Mouse (Mus musculus) heart, postnatal 0 days (tissue): ENCODE data around the gene Cyp2ab1. TPM values are rescaled to one million over a fixed set of nuclear protein-coding genes. Genes with fewer than 3 reads are reported as not detected.

Source experiments
- ATAC-seq: fragments of 200-750 bp; cut with Nextera tagmentation; 2 replicates; pipeline ENCODE4 v1.8.0; 2017; ENCODE audit warnings: low read depth, moderate number of reproducible peaks, moderate library complexity; ENCODE audit not compliant: insufficient read depth
- DNase-seq: peaks from one replicate; pipeline ENCODE4 v3.0.0-alpha.2; 2016; ENCODE audit warnings: low spot score
- H3K27ac ChIP-seq: fragments of 300-500 bp; sonication (generic); 2 replicates; pipeline ENCODE4 v1.5.1; 2014; ENCODE audit warnings: low read depth, mild to moderate bottlenecking
- H3K27me3 ChIP-seq: fragments of 300-500 bp; sonication (generic); 2 replicates; pipeline ENCODE4 v1.6.1; 2014; ENCODE audit warnings: low read length, mixed read lengths; ENCODE audit not compliant: control insufficient read depth, insufficient read depth
- H3K36me3 ChIP-seq: fragments of 300-500 bp; sonication (generic); replicated peaks from 2 replicates; pipeline ENCODE4 v1.6.1; 2014; ENCODE audit warnings: low read length, mixed read lengths; ENCODE audit not compliant: control insufficient read depth, insufficient read depth
- H3K4me1 ChIP-seq: fragments of 300-500 bp; sonication (generic); 2 replicates; pipeline ENCODE4 v1.6.1; 2014; ENCODE audit warnings: antibody characterized with exemption; ENCODE audit not compliant: control insufficient read depth, insufficient read depth
- H3K4me2 ChIP-seq: fragments of 300-500 bp; sonication (generic); 2 replicates; pipeline ENCODE4 v1.6.1; 2014; ENCODE audit warnings: low read depth, mild to moderate bottlenecking, low read length, moderate library complexity
- H3K4me3 ChIP-seq: fragments of 300-500 bp; sonication (generic); 2 replicates; pipeline ENCODE4 v1.5.1; 2014; ENCODE audit warnings: low read depth, low read length
- H3K9ac ChIP-seq: fragments of 300-500 bp; sonication (generic); replicated peaks from 2 replicates; pipeline ENCODE4 v1.6.1; 2014; ENCODE audit warnings: low read depth, low read length, mixed read lengths
- H3K9me3 ChIP-seq: fragments of 300-500 bp; sonication (generic); replicated peaks from 2 replicates; pipeline ENCODE4 v1.6.1; 2016; ENCODE audit warnings: low read length; ENCODE audit not compliant: control insufficient read depth
- CTCF ChIP-seq: IDR thresholded peaks from 2 replicates; pipeline ENCODE4 v1.5.1; 2016; ENCODE audit warnings: antibody characterized with exemption, control low read depth, low read depth
- EP300 ChIP-seq: IDR thresholded peaks from 2 replicates; pipeline ENCODE4 v1.6.1; 2016; ENCODE audit warnings: antibody characterized with exemption, low read depth
- WGBS: fragments of 180-500 bp; shearing (Covaris S2); extraction: QIAGEN DNeasy Blood & Tissue Kit; methylation state at CpG from one replicate; pipeline ENCODE4 v1.1.7; 2014; 5-methylcytosine and 5-hydroxymethylcytosine counted together
- polyA plus RNA-seq: library from polyadenylated mRNA; unstranded; fragments of >200 nt; fragmentation: Nextera tagmentation; extraction: Ambion mirVana; gene quantifications from 2 replicates; pipeline ENCODE4 v1.2.1, GENCODE M21; 2015
- total RNA-seq: library from RNA; depleted of rRNA; stranded (reverse); fragments of >200 nt; gene quantifications from 2 replicates; pipeline ENCODE4 v1.2.3, GENCODE M21; 2014; ENCODE audit warnings: low replicate concordance

Cyp2ab1 gene
- total and polyA plus RNA-seq, 2 experiments from 2014 or later = not detected

GRCm38 (mm10) chr16:20328306-20328705 is 3.1 kb upstream of the Cyp2ab1 start:
- Histone ChIP-seq H3K4me3 (no peak overlapping the region), H3K9ac (no peak overlapping the region), H3K4me2 (no peak overlapping the region), H3K27me3 (no peaks in the 10 kb centered on the region), H3K36me3 (peaks cover 27% of the 10 kb centered on the region), H3K4me1 (no peaks in the 10 kb centered on the region; the same call in 1 of the 2 replicates), H3K9me3 (no peaks in the 10 kb centered on the region), H3K27ac (no peak overlapping the region)
- DNase-seq = no peak
- 75% methylated on average over 5 of the region's 5 CpGs for WGBS
- ATAC-seq = no peak
- TF ChIP-seq EP300 = no peak
- no peak for TF ChIP-seq CTCF

- H3K4me3 ChIP-seq = no peak overlapping the region
- H3K4me1 ChIP-seq = no peaks in the 10 kb centered on the region; the same call in 1 of the 2 replicates
- no peaks in the 10 kb centered on the region for H3K27me3 ChIP-seq
- H3K27ac ChIP-seq = 0 out of 2 replicates have a peak overlapping the region, but pooled peaks have one; percentile 20
- no peaks in the 10 kb centered on the region for H3K9me3 ChIP-seq
- DNase-seq (peak; percentile 35), ATAC-seq (peak; percentile 51; the same call in 1 of the 2 replicates)
- TF ChIP-seq EP300 (no peak), CTCF (no peak)
- H3K36me3 ChIP-seq = peaks cover 3% of the 10 kb centered on the region; the same call in 1 of the 2 replicates
- WGBS = 53% methylated on average over 5 of the region's 5 CpGs
- no peak overlapping the region for H3K4me2 ChIP-seq
- no peak overlapping the region for H3K9ac ChIP-seq
Measured at GRCm38 (mm10) chr16:20323907-20324306, 1.3 kb downstream of the Cyp2ab1 start.

GRCm38 (mm10) chr16:20322274-20322673 is 2.9 kb downstream of the Cyp2ab1 start:
- Histone ChIP-seq H3K4me1 (no peaks in the 10 kb centered on the region; the same call in 1 of the 2 replicates), H3K36me3 (no peaks in the 10 kb centered on the region), H3K9me3 (no peaks in the 10 kb centered on the region), H3K4me3 (no peak overlapping the region), H3K27ac (no peak overlapping the region), H3K4me2 (no peak overlapping the region), H3K9ac (no peak overlapping the region), H3K27me3 (no peaks in the 10 kb centered on the region)
- ATAC-seq = no peak
- 79% methylated on average over 4 of the region's 4 CpGs for WGBS
- DNase-seq = no peak
- TF ChIP-seq CTCF (no peak), EP300 (no peak)

DNA sequence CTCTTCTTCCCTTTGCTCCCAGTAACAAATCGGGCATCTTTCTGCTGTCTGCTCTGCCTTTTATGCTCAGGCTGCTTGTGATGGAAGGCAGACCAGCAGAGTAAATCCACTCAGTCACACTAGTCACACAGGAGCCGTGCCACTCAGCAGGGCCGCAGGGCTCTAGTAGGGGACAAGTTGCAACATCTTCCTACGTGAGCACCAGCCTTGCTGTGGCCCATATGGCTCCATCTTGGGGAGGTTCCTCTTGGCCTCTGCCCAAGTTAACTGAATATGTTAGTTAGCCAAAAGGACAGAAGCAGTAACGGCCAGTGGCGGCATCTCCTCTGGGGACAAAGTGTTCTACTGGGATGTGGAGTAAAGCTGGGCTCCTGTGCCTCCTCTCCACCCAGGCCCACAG is 8.4 kb downstream of the Cyp2ab1 start:
- H3K4me3 ChIP-seq = no peak overlapping the region
- no peaks in the 10 kb centered on the region for H3K36me3 ChIP-seq
- DNase-seq = no peak
- no peak for ATAC-seq
- H3K27ac ChIP-seq = no peak overlapping the region
- H3K27me3 ChIP-seq = no peaks in the 10 kb centered on the region
- TF ChIP-seq CTCF (no peak), EP300 (no peak)
- no peak overlapping the region for H3K4me2 ChIP-seq
- WGBS = 62% methylated on average over 6 of the region's 6 CpGs
- H3K4me1 ChIP-seq = no peaks in the 10 kb centered on the region
- H3K9ac ChIP-seq = no peak overlapping the region
- no peaks in the 10 kb centered on the region for H3K9me3 ChIP-seq

DNA sequence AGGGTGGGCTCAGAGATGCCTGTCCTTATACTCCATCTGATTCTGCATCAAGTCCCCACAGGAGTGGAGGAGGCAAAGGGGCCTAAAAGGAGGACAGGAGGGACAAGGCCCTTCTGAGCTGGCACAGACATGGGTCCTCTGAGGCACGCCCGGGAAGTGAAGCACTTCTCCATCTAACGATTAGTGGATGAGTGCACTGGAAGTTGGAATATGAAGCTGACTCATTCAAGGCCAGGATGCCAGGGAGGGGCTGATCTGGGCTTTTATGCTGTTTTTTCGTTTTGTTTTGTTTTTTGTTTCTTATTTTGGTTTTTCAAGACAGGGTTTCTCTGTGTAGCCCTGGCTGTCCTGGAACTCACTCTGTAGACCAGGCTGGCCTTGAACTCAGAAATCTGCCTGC is 9.9 kb downstream of the Cyp2ab1 start:
- TF ChIP-seq EP300 (no peak), CTCF (no peak)
- no peaks in the 10 kb centered on the region for H3K27me3 ChIP-seq
- WGBS = 74% methylated on average over 4 of the region's 4 CpGs

DNA sequence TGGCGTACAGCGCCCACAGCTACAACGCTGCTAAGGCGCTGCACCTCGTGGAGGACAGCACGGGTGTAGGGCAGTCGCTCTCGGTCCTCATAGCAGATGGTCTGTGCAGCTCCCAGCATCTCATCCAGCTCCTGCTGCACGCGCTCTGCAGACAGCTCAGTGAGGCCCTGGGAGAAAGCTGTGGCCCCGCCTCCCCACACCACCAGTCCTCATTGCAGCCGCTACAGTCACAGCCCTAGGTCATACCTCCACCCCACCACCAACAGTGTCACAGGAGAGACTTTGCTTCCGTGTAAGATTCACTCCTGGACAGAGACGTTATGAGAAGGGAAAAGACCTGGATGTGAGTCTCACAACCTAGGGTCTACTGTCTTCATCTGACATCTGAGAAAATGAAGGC is 12.9 kb downstream of the Cyp2ab1 start:
- Histone ChIP-seq H3K4me3 (no peak overlapping the region), H3K36me3 (no peaks in the 10 kb centered on the region), H3K27me3 (no peaks in the 10 kb centered on the region), H3K4me2 (no peak overlapping the region), H3K9me3 (no peaks in the 10 kb centered on the region), H3K9ac (no peak overlapping the region), H3K4me1 (no peaks in the 10 kb centered on the region), H3K27ac (no peak overlapping the region)
- WGBS = 53% methylated on average over 14 of the region's 14 CpGs
- no peak for ATAC-seq
- no peak for TF ChIP-seq CTCF
- TF ChIP-seq EP300 = no peak
- DNase-seq = no peak

More for the DNA sequence above, 9.9 kb downstream of the Cyp2ab1 start:
- Histone ChIP-seq H3K9me3 (no peaks in the 10 kb centered on the region), H3K4me1 (no peaks in the 10 kb centered on the region), H3K4me2 (no peak overlapping the region), H3K4me3 (no peak overlapping the region), H3K9ac (no peak overlapping the region), H3K36me3 (no peaks in the 10 kb centered on the region), H3K27ac (no peak overlapping the region)
- DNase-seq (no peak), ATAC-seq (no peak)
